Mouse (Mus musculus) layer of hippocampus, adult 2 months (tissue): ENCODE data around the gene Wbp4. TPM values are rescaled to one million over a fixed set of nuclear protein-coding genes. Genes with fewer than 3 reads are reported as not detected.

ENCODE experiments used
- DNase-seq, 2 experiments: peaks; one replicate each; pipeline ENCODE4 v3.0.0; 2022; ENCODE audit warnings: low spot score in 2 of 2
- H3K27ac ChIP-seq: fragments of 200-600 bp; 2 replicates; pipeline ENCODE4 v1.8.1; 2022
- H3K4me3 ChIP-seq: fragments of 200-600 bp; 2 replicates; pipeline ENCODE4 v1.8.1; 2022; ENCODE audit warnings: mild to moderate bottlenecking
- CTCF ChIP-seq: fragments of 200-600 bp; conservative IDR thresholded peaks from 2 replicates; pipeline ENCODE4 v1.8.1; 2022; ENCODE audit warnings: antibody characterized with exemption, mild to moderate bottlenecking, moderate library complexity
- total RNA-seq, 2 experiments: library from RNA; stranded (reverse); gene quantifications; 2 replicates each; pipeline ENCODE4 v1.2.3; 2021

Gene Wbp4
- total RNA-seq, 2 experiments from 2014 or later = 50.4 to 52.8 TPM

DNA sequence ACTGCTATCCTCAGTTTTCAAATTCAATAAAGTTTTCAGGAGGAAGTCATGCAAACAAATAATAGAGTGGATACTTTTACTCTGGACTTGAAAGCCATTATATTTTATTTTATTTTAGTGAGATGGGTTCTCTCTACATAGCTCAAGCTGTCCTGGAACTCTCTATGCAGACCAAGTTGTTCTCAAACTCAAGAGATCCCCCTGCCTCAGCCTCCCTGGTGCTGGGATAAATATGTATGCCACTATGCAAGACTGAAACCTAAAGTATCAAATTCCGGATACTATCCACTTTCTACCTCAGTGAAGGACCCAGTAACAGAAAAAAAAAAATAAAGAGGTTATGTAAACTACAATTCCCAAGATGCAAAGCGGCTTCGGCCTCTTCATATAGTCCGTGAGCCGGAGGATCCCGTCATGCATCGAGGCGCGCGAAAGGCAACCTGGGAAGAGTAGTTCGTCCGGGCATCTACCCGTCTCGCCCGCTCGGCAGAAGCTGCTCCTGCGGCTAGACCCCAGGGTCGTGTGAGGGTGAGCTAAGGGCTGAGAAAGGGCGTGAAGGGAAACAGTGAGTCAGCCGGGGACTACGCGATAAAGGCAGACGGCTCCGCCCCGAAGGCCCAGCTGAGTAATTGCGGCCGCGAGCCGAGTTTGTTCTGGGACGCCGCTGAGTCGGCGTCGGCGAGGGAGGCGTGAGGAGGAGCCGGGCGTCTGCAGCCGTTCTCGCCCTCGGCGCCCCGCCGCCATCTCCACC is 55.2 kb downstream of the Wbp4 start, which contains the start of gene Kbtbd7:
Gene Kbtbd7 (plus strand): TSS at position 533 of the 751 bp plus-strand sequence.
- no peak for TF ChIP-seq CTCF
- DNase-seq = peak; percentile 90 to 94
- Histone ChIP-seq H3K4me3 (peak within 1 kb of the TSS; percentile 75), H3K27ac (peak within 1 kb of the TSS; percentile 90)

DNA sequence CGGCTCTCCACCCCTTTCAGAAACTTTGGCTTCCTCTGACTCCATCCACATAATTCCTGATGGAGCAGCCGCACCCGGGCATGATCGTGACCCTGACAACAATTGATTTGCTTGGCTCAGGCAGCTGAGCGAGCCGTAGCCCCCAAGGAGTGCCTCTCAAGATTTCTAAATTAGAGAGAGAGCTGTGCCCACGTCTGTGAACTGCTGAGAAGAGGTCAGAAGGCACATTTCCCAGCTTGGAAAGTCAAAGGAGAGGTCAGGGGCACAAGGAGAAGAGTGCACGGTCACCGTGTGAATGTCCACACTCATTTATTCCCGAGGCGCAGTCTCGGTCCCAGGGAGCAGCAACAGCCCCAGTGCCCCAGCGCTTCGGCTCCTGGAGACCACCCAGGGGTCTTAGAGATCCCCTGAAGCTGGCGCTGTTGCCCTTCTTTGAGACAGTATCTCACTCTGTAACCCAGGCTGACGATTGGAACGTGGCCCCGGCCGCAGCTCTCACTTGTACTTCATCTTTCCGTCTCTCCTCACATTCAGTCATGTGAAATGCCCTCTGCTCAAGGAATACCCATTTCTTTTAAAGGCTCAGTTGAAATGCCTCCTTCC is 61.1 kb downstream of the Wbp4 start:
- TF ChIP-seq CTCF = no peak
- DNase-seq = no peak
- Histone ChIP-seq H3K4me3 (no peak overlapping the region), H3K27ac (no peak overlapping the region)

DNA sequence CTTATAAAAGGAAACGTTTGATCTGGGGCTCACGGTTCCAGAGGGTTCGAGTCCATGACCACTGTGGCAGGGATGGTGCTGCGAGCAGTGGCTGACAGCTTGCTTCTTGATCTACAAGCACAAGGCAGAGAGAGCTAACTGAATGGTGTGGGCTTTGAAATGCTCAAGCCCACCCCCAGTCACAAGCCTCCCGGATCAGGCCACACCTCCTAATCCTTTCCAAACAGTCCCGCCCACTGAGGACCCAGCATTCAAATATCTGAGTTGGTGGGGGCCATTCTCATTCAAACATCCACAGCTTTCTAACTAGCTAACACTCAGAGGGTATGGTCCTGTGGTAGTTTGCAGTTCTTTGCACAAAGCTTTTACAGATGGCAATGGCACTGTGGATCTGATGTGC is 68.2 kb downstream of the Wbp4 start:
- H3K27ac ChIP-seq = no peak overlapping the region
- no peak for DNase-seq
- no peak for TF ChIP-seq CTCF
- no peak overlapping the region for H3K4me3 ChIP-seq

DNA sequence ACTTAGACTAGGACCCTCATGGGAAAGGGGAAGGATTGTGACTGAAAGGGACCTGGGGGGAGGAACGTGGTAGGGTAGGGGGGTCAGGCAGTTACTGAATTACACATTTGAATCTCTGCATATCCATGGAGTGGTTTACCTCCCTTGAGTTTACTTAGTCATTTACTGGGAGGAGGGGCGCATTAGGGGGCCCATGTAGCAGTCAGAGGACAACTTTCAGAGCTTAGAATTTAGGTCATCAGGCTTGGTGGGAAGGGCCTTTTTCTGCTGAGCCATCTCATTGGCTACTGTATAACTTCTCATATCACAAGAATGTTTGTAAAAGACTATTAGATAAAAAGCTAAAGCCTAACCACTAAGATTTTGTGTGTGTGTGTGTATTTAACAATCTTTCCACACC is 70.7 kb downstream of the Wbp4 start:
- H3K27ac ChIP-seq = no peak overlapping the region
- no peak overlapping the region for H3K4me3 ChIP-seq
- DNase-seq = no peak
- TF ChIP-seq CTCF = no peak

Other genes starting within 250 kb of the Wbp4 start
- gene Zfp957, start 234.2 kb downstream of the Wbp4 start, total RNA-seq = not detected
- 10 to 100 TPM; 37.1 to 40.7 TPM for gene Rgcc, start 179.9 kb downstream of the Wbp4 start, total RNA-seq
- 10 to 100 TPM; 13.5 to 15.2 TPM for gene Naa16, start 90.7 kb downstream of the Wbp4 start, total RNA-seq
- gene Mtrf1, start 83.7 kb downstream of the Wbp4 start, total RNA-seq = 1 to 10 TPM; 6.0 to 6.2 TPM
- gene Kbtbd7, start 55.0 kb downstream of the Wbp4 start, total RNA-seq = 10 to 100 TPM; 39.9 to 44.0 TPM
- 1 to 10 TPM in 1 of 2 experiments, under 1 TPM in 1; 0.91 to 1.2 TPM for gene Kbtbd6, start 29.7 kb downstream of the Wbp4 start, total RNA-seq
- gene Elf1, start 326 bp downstream of the Wbp4 start, total RNA-seq = 1 to 10 TPM; 4.6 to 4.8 TPM
- 10 to 100 TPM; 89.7 to 92.1 TPM for gene Sugt1, start 106.2 kb upstream of the Wbp4 start, total RNA-seq
- gene Cnmd, start 180.7 kb upstream of the Wbp4 start, total RNA-seq = 1 to 10 TPM; 1.5 to 1.8 TPM